Mouse (Mus musculus) megakaryocyte-erythroid progenitor cell, adult 5 weeks (primary cell): ENCODE results near the gene Olfr568. TPM values are rescaled to one million over a fixed set of nuclear protein-coding genes. Genes with fewer than 3 reads are reported as not detected.

ENCODE experiments used
- polyA plus RNA-seq: library from polyadenylated mRNA; stranded (reverse); fragments of >175 nt; gene quantifications from 2 replicates; pipeline ENCODE4 v1.2.3, GENCODE M21; 2012

Gene Olfr568
- polyA plus RNA-seq, result not detected in 2 replicates

GRCm38 (mm10) chr7:102876822-102877221 lies at the start of gene Olfr568:
Gene Olfr568 (plus strand): TSS chr7:102877122.

GRCm38 (mm10) chr7:102858665-102859064 lies 18.3 kb upstream of the Olfr568 start, which contains the start of gene Olfr566:
Gene Olfr566 (minus strand): TSS chr7:102858765.

GRCm38 (mm10) chr7:102890782-102891181 lies 13.9 kb downstream of the Olfr568 start, which contains the start of gene Olfr569:
Gene Olfr569 (minus strand): TSS chr7:102890882.

DNA sequence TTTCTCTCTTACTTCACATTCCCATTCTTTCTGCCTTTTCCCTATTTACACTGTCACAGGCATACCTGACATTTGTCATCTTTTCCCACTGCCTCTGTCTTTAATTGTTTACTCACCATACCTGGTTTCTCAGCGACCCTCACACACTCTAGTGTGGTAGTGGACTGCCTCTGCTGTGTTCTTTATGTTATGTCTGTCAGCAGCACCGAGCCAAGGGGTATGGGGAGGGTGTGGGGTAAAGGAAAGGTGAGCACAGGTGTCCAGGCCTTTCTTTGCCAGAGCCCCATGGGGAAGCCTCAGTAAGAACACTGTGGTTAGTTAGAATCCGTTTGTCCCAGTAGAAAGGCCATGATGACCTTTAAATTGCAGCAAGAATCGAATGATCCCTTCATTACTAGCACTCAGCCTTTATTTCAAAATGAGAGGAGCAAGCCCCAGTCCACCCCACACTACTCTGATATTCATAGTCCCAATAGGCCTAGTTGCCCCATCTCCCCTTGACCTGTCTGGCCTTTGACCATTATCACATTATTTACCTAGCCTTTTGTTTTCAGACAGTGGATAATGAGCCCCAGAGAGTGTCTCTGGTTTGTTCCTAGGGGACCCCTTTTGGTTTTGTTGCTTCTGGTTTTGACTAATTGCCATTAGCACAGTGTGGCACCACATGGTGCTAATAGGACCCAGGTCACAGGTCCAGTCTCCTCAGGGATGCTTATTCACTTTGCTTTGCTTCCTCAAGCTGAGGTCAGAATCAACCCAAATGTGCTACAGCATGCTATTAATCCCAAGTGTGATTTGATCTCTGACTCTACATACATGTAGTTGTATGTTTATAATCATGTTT lies 40.3 kb downstream of the Olfr568 start, which contains the start of gene Olfr571:
Olfr571 (minus strand) TSS at position 505 of the 844 bp plus-strand sequence.

GRCm38 (mm10) chr7:102924109-102924508 lies 47.2 kb downstream of the Olfr568 start, which contains the start of gene Olfr572:
Gene Olfr572 (plus strand): TSS chr7:102924409.

Other genes with a start within 250 kb of the Olfr568 start
- gene Olfr554, start 238.7 kb upstream of the Olfr568 start, polyA plus RNA-seq, result not detected in 2 replicates
- gene Olfr555, start 218.3 kb upstream of the Olfr568 start, polyA plus RNA-seq, result not detected in 2 replicates
- gene Olfr556, start 212.2 kb upstream of the Olfr568 start, polyA plus RNA-seq, result not detected in 2 replicates
- gene Trim68, start 189.8 kb upstream of the Olfr568 start, polyA plus RNA-seq, result 1.6 and 1.8 TPM in 2 replicates
- gene Olfr557, start 181.2 kb upstream of the Olfr568 start, polyA plus RNA-seq, result not detected in 2 replicates
- not detected in 2 replicates for gene Olfr558, start 174.9 kb upstream of the Olfr568 start, polyA plus RNA-seq
- gene Olfr33, start 158.1 kb upstream of the Olfr568 start, polyA plus RNA-seq, result not detected in 2 replicates
- not detected in 2 replicates for gene Olfr559, start 149.6 kb upstream of the Olfr568 start, polyA plus RNA-seq
- gene Olfr560, start 117.8 kb upstream of the Olfr568 start, polyA plus RNA-seq, result not detected in 2 replicates
- gene Olfr78, start 117.7 kb upstream of the Olfr568 start, polyA plus RNA-seq, result 0.01 and 0.03 TPM in 2 replicates
- not detected in 2 replicates for gene Olfr561, start 105.9 kb upstream of the Olfr568 start, polyA plus RNA-seq
- not detected in 2 replicates for gene Olfr564, start 73.6 kb upstream of the Olfr568 start, polyA plus RNA-seq
- gene Olfr566, start 18.4 kb upstream of the Olfr568 start, polyA plus RNA-seq, result not detected in 2 replicates
- gene Olfr569, start 13.8 kb downstream of the Olfr568 start, polyA plus RNA-seq, result not detected in 2 replicates
- not detected in 2 replicates for gene Olfr570, start 17.5 kb downstream of the Olfr568 start, polyA plus RNA-seq
- gene Olfr571, start 40.4 kb downstream of the Olfr568 start, polyA plus RNA-seq, result not detected in 2 replicates
- gene Olfr572, start 47.3 kb downstream of the Olfr568 start, polyA plus RNA-seq, result not detected in 2 replicates
- gene Olfr573-ps1, start 65.5 kb downstream of the Olfr568 start, polyA plus RNA-seq, result not detected in 2 replicates
- gene Olfr574, start 71.3 kb downstream of the Olfr568 start, polyA plus RNA-seq, result not detected in 2 replicates
- not detected in 2 replicates for gene Olfr575, start 81.7 kb downstream of the Olfr568 start, polyA plus RNA-seq
- gene Olfr576, start 85.5 kb downstream of the Olfr568 start, polyA plus RNA-seq, result not detected in 2 replicates
- not detected in 2 replicates for gene Olfr577, start 98.8 kb downstream of the Olfr568 start, polyA plus RNA-seq
- not detected in 2 replicates for gene Olfr578, start 112.2 kb downstream of the Olfr568 start, polyA plus RNA-seq
- gene Olfr582, start 160.9 kb downstream of the Olfr568 start, polyA plus RNA-seq, result not detected in 2 replicates
- not detected in 2 replicates for gene Olfr583, start 174.2 kb downstream of the Olfr568 start, polyA plus RNA-seq
- not detected in 2 replicates for gene Olfr584, start 204.8 kb downstream of the Olfr568 start, polyA plus RNA-seq
- not detected in 2 replicates for gene Olfr585, start 220.6 kb downstream of the Olfr568 start, polyA plus RNA-seq
- not detected in 2 replicates for gene Olfr586, start 248.5 kb downstream of the Olfr568 start, polyA plus RNA-seq